Mouse (Mus musculus): ENCODE data around the gene Terb2.

Gene Terb2

GRCm38 (mm10) chr2:122186106-122186505, at the start of gene Terb2, which contains the start of gene Patl2:
TSS of gene Terb2 (plus strand) at chr2:122186272.
TSS of gene Patl2 (minus strand) at chr2:122186189.
- DNase-seq (ENCODE audit: low spot score) = no peak

GRCm38 (mm10) chr2:122137839-122138465, 48.1 kb upstream of the Terb2 start:
- peak; percentile 84 for DNase-seq (ENCODE audit: low spot score)

- no peak for DNase-seq (ENCODE audit: low spot score)
Measured at GRCm38 (mm10) chr2:122140815-122141214, 45.3 kb upstream of the Terb2 start.

GRCm38 (mm10) chr2:122141332-122141967, 44.6 kb upstream of the Terb2 start:
- DNase-seq (ENCODE audit: low spot score) = no peak

- DNase-seq (ENCODE audit: low spot score) = no peak
Measured at GRCm38 (mm10) chr2:122143111-122143510, 43.0 kb upstream of the Terb2 start.

- no peak for DNase-seq (ENCODE audit: low spot score)
Measured at GRCm38 (mm10) chr2:122145756-122146155, 40.3 kb upstream of the Terb2 start.

- no peak for DNase-seq (ENCODE audit: low spot score)
Measured at GRCm38 (mm10) chr2:122146687-122147086, 39.4 kb upstream of the Terb2 start.

GRCm38 (mm10) chr2:122147508-122148241, 38.4 kb upstream of the Terb2 start, which contains the start of gene B2m:
TSS of gene B2m (plus strand) at chr2:122147686.
- DNase-seq (ENCODE audit: low spot score) = peak; percentile 94

- DNase-seq (ENCODE audit: low spot score) = no peak
Measured at GRCm38 (mm10) chr2:122148242-122148917, 37.7 kb upstream of the Terb2 start.

GRCm38 (mm10) chr2:122149316-122149715, 36.8 kb upstream of the Terb2 start:
- no peak for DNase-seq (ENCODE audit: low spot score)

GRCm38 (mm10) chr2:122149716-122150115, 36.4 kb upstream of the Terb2 start:
- DNase-seq (ENCODE audit: low spot score) = no peak

- no peak for DNase-seq (ENCODE audit: low spot score)
Measured at GRCm38 (mm10) chr2:122151221-122151620, 34.9 kb upstream of the Terb2 start.

- DNase-seq (ENCODE audit: low spot score) = no peak
Measured at GRCm38 (mm10) chr2:122152850-122153249, 33.2 kb upstream of the Terb2 start.

GRCm38 (mm10) chr2:122153681-122154365, 32.2 kb upstream of the Terb2 start:
- no peak for DNase-seq (ENCODE audit: low spot score)

GRCm38 (mm10) chr2:122154479-122154878, 31.6 kb upstream of the Terb2 start:
- no peak for DNase-seq (ENCODE audit: low spot score)

GRCm38 (mm10) chr2:122155292-122155691, 30.8 kb upstream of the Terb2 start:
- no peak for DNase-seq (ENCODE audit: low spot score)

- DNase-seq (ENCODE audit: low spot score) = no peak
Measured at GRCm38 (mm10) chr2:122156051-122156700, 29.9 kb upstream of the Terb2 start.

GRCm38 (mm10) chr2:122157561-122157960, 28.5 kb upstream of the Terb2 start:
- DNase-seq (ENCODE audit: low spot score) = no peak

- DNase-seq (ENCODE audit: low spot score) = no peak
Measured at GRCm38 (mm10) chr2:122158362-122158802, 27.7 kb upstream of the Terb2 start.

- no peak for DNase-seq (ENCODE audit: low spot score)
Measured at GRCm38 (mm10) chr2:122159667-122160066, 26.4 kb upstream of the Terb2 start.

GRCm38 (mm10) chr2:122160680-122161079, 25.4 kb upstream of the Terb2 start, which contains the start of gene Trim69:
TSS of gene Trim69 (plus strand) at chr2:122160700.
- DNase-seq (ENCODE audit: low spot score) = peak; percentile 73

Data from c-Kit-positive CD71-positive TER-119-positive erythroid progenitor cells, embryonic 14.5 days (primary cell).